ENCODE assay signal across 8 mouse cellular contexts in genomic region chrX:101418946-101419724, GRCm38 (mm10). TPM values are rescaled to one million over a fixed set of nuclear protein-coding genes. Genes with fewer than 3 reads are reported as not detected.
DNase-seq lines count a peak whose midpoint lies in the region; ATAC-seq and TF ChIP-seq lines count a peak whose summit lies in the region.

No protein-coding gene starts in this region.

- no peak for TF ChIP-seq POLR2A in ES-Bruce4 (IDR thresholded peaks at IDR 0.05; ENCODE audit: insufficient read depth, low read length)

- H3K9me3 ChIP-seq in ES-Bruce4 (replicated peaks; ENCODE audit: control insufficient read depth, insufficient read depth, low read length, poor library complexity, severe bottlenecking): no peaks in the 10 kb centered on the region
- H3K9me3 ChIP-seq in forebrain, embryonic 11.5 days (ENCODE audit: control insufficient read depth, low read length): no peaks in the 10 kb centered on the region
- no peaks in the 10 kb centered on the region for H3K9me3 ChIP-seq in lung, embryonic 16.5 days (ENCODE audit: control insufficient read depth, low read length)

- H3K9ac ChIP-seq in ES-Bruce4 (ENCODE audit: low read depth, poor library complexity, severe bottlenecking): peak overlapping the region; percentile 88
- peak overlapping the region; percentile 63 for H3K9ac ChIP-seq in forebrain, embryonic 11.5 days (ENCODE audit: low read length)
- peak overlapping the region; percentile 76 for H3K9ac ChIP-seq in lung, embryonic 16.5 days (ENCODE audit: low read length)

- TF ChIP-seq EP300 in ES-Bruce4 (IDR thresholded peaks at IDR 0.05; ENCODE audit: insufficient read depth, low read depth, low read length): no peak

- TF ChIP-seq CTCF in ES-Bruce4 (IDR thresholded peaks at IDR 0.05; ENCODE audit: low read depth, low read length): no peak

- H3K36me3 ChIP-seq in ES-Bruce4 (ENCODE audit: control insufficient read depth, insufficient read depth, low read length, poor library complexity, severe bottlenecking): 0 out of 2 replicates have a peak, but pooled peaks cover 5% of the 10 kb centered on the region
- H3K36me3 ChIP-seq in forebrain, embryonic 11.5 days (ENCODE audit: control insufficient read depth, insufficient read depth, low read length): no peaks in the 10 kb centered on the region; the same call in 1 of the 2 replicates
- no peaks in the 10 kb centered on the region for H3K36me3 ChIP-seq in lung, embryonic 16.5 days (ENCODE audit: control insufficient read depth, insufficient read depth, low read length)

- no peaks in the 10 kb centered on the region for H3K27me3 ChIP-seq in ES-Bruce4 (ENCODE audit: control insufficient read depth, insufficient read depth, low read length, poor library complexity, severe bottlenecking)
- no peaks in the 10 kb centered on the region for H3K27me3 ChIP-seq in forebrain, embryonic 11.5 days (ENCODE audit: control insufficient read depth, insufficient read depth, low read length)
- H3K27me3 ChIP-seq in lung, embryonic 16.5 days (ENCODE audit: control insufficient read depth, insufficient read depth, low read depth, low read length): no peaks in the 10 kb centered on the region

- H3K4me3 ChIP-seq in ES-Bruce4 (ENCODE audit: low read depth, low read length): peak overlapping the region; percentile 96
- H3K4me3 ChIP-seq in forebrain, embryonic 11.5 days (ENCODE audit: low read depth, low read length): peak overlapping the region; percentile 52
- H3K4me3 ChIP-seq in lung, embryonic 16.5 days (ENCODE audit: low read length): peak overlapping the region; percentile 65

- peak overlapping the region; percentile 58 for H3K4me2 ChIP-seq in forebrain, embryonic 11.5 days (ENCODE audit: low read depth, low read length, severe bottlenecking)
- H3K4me2 ChIP-seq in lung, embryonic 16.5 days (ENCODE audit: low read depth, low read length): peak overlapping the region; percentile 60

- no peak overlapping the region for H3K27ac ChIP-seq in ES-Bruce4 (ENCODE audit: insufficient read depth, low read length)
- no peak overlapping the region for H3K27ac ChIP-seq in forebrain, embryonic 11.5 days (ENCODE audit: low read depth, low read length)
- H3K27ac ChIP-seq in lung, embryonic 16.5 days (ENCODE audit: low read length): peak overlapping the region; percentile 66

- ATAC-seq in forebrain, embryonic 11.5 days (replicated peaks; ENCODE audit: low FRiP score): peak; percentile 28
- ATAC-seq in hematopoietic stem cell, adult 5-6 weeks (replicated peaks in 1 of 2; ENCODE audit: insufficient read depth in 1 of 2, low FRiP score in 2 of 2, low TSS enrichment in 1 of 2, low read depth in 1 of 2, poor library complexity in 2 of 2, severe bottlenecking in 2 of 2): peak; percentile 9 to 35; a peak in 1 of 4 replicates
- ATAC-seq in lung, embryonic 16.5 days (ENCODE audit: low read depth): peak; percentile 21

- WGBS in forebrain, embryonic 11.5 days: 26% methylated on average over 33 of the region's 36 CpGs
- 26% methylated on average over 35 of the region's 36 CpGs for WGBS in lung, embryonic 16.5 days

- peak; percentile 59 for DNase-seq in brain, adult 2 months (ENCODE audit: low read depth, low spot score)
- peak; percentile 53 for DNase-seq in forebrain, embryonic 11.5 days (ENCODE audit: low spot score)
- peak; percentile 53 to 72 for DNase-seq in layer of hippocampus, postnatal 10 days (ENCODE audit: low spot score in 2 of 2)
- DNase-seq in ovary, postnatal 10 days (ENCODE audit: low spot score): peak; percentile 9
- DNase-seq in thymus, postnatal 14 days: peak; percentile 66

- no peaks in the 10 kb centered on the region for H3K4me1 ChIP-seq in ES-Bruce4 (ENCODE audit: control insufficient read depth, insufficient read depth, low read length)
- no peaks in the 10 kb centered on the region for H3K4me1 ChIP-seq in forebrain, embryonic 11.5 days (replicated peaks; ENCODE audit: control insufficient read depth, insufficient read depth, low read length)
- H3K4me1 ChIP-seq in lung, embryonic 16.5 days (replicated peaks; ENCODE audit: control insufficient read depth, insufficient read depth, low read length): peaks cover 7% of the 10 kb centered on the region

RNA-seq across cellular contexts. Expression of gene Zmym3, which starts 1.5 kb away (rescaled TPM):
- polyA plus RNA-seq in ES-Bruce4 (2011; ENCODE audit: insufficient read depth, insufficient read length, low read depth, missing spikeins): 39.1 and 40.3 TPM in 2 replicates
- 24.4 and 25.6 TPM in 2 replicates for polyA plus RNA-seq in forebrain, embryonic 11.5 days (2014; fragmentation: Nextera tagmentation; extraction: Ambion mirVana)
- 28.1 and 31.3 TPM in 2 replicates for total RNA-seq in hematopoietic stem cell, adult 5-6 weeks (2017)
- total RNA-seq in layer of hippocampus, postnatal 10 days (2021): 100 to 1,000 TPM; 154 to 171 TPM
- polyA plus RNA-seq in lung, embryonic 16.5 days (2015; fragmentation: Nextera tagmentation; extraction: Ambion mirVana): 31.4 and 33.2 TPM in 2 replicates

RNA-seq across cellular contexts. Expression of gene Nono, which starts 10.0 kb away (rescaled TPM):
- polyA plus RNA-seq in ES-Bruce4 (2011; ENCODE audit: insufficient read depth, insufficient read length, low read depth, missing spikeins): 464 and 501 TPM in 2 replicates
- polyA plus RNA-seq in forebrain, embryonic 11.5 days (2014; fragmentation: Nextera tagmentation; extraction: Ambion mirVana): 671 and 672 TPM in 2 replicates
- total RNA-seq in hematopoietic stem cell, adult 5-6 weeks (2017): 556 and 591 TPM in 2 replicates
- total RNA-seq in layer of hippocampus, postnatal 10 days (2021): 100 to 1,000 TPM; 157 to 193 TPM
- polyA plus RNA-seq in lung, embryonic 16.5 days (2015; fragmentation: Nextera tagmentation; extraction: Ambion mirVana): 399 and 412 TPM in 2 replicates

RNA-seq across cellular contexts. Expression of gene Itgb1bp2, which starts 29.8 kb away (rescaled TPM):
- 2.2 and 2.3 TPM in 2 replicates for polyA plus RNA-seq in ES-Bruce4 (2011; ENCODE audit: insufficient read depth, insufficient read length, low read depth, missing spikeins)
- polyA plus RNA-seq in forebrain, embryonic 11.5 days (2014; fragmentation: Nextera tagmentation; extraction: Ambion mirVana): 3.0 and 3.5 TPM in 2 replicates
- total RNA-seq in hematopoietic stem cell, adult 5-6 weeks (2017): 1.7 and 6.1 TPM in 2 replicates
- total RNA-seq in layer of hippocampus, postnatal 10 days (2021): 1 to 10 TPM; 1.4 to 1.5 TPM
- 7.6 and 12.3 TPM in 2 replicates for polyA plus RNA-seq in lung, embryonic 16.5 days (2015; fragmentation: Nextera tagmentation; extraction: Ambion mirVana)

RNA-seq across cellular contexts. Expression of gene Gjb1, which starts 43.0 kb away (rescaled TPM):
- 2.0 and 2.1 TPM in 2 replicates for polyA plus RNA-seq in ES-Bruce4 (2011; ENCODE audit: insufficient read depth, insufficient read length, low read depth, missing spikeins)
- polyA plus RNA-seq in forebrain, embryonic 11.5 days (2014; fragmentation: Nextera tagmentation; extraction: Ambion mirVana): not detected in 2 replicates
- not detected in 2 replicates for total RNA-seq in hematopoietic stem cell, adult 5-6 weeks (2017)
- total RNA-seq in layer of hippocampus, postnatal 10 days (2021): under 1 TPM; 0.78 to 0.96 TPM
- 0.58 and 2.8 TPM in 2 replicates for polyA plus RNA-seq in lung, embryonic 16.5 days (2015; fragmentation: Nextera tagmentation; extraction: Ambion mirVana)

Comparison
In these comparisons a context has a peak if more than half of its experiments do, and no peak if none do; other contexts are left out.
1. DNase-seq: peak in every context shown above with its lines; median percentile 66 in thymus, postnatal 14 days; 62 in layer of hippocampus, postnatal 10 days; 59 in brain, adult 2 months; 53 in forebrain, embryonic 11.5 days; 9 in ovary, postnatal 10 days.